Mouse (Mus musculus): ENCODE measurements around the gene Tmem150c. TPM values are rescaled to one million over a fixed set of nuclear protein-coding genes. Genes with fewer than 3 reads are reported as not detected.
A peak's percentile ranks its signal among the peaks of the same experiment; 100 is the strongest.

Gene Tmem150c
- polyA plus RNA-seq, 1 experiment, result 23.2 TPM

DNA sequence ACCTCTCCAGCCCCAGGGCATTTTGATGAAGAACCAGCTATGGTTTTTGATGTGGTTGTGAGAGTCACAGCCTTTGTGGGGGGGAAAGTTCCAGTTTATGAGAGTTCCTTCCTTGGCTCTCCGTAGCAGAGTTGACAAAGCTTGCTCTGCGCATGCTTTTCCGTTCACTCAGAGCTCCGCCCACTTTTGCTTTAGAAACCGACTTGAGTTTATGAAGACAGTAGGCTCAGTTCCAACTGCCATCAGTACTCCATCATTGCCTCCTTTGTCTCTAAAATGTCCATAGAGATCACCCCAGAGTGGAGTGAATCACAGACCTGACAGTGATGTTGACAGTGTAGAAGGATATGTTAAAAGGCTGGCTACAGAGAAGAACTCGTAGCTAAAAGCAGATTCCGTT lies 3.8 kb upstream of the Tmem150c start:
- DNase-seq (ENCODE audit: low read depth), result peak; percentile 33
- no peak for TF ChIP-seq POLR2A (IDR thresholded peaks at IDR 0.05; ENCODE audit: borderline replicate concordance, extremely low read depth, insufficient read depth, insufficient read length, poor library complexity, severe bottlenecking)
- no peak for TF ChIP-seq CTCF (IDR thresholded peaks at IDR 0.05; ENCODE audit: borderline replicate concordance, extremely low read depth, insufficient read depth, insufficient read length)

GRCm38 (mm10) chr5:100162857-100163256 lies 3.2 kb upstream of the Tmem150c start:
- DNase-seq (ENCODE audit: low read depth), result no peak
- TF ChIP-seq POLR2A (IDR thresholded peaks at IDR 0.05; ENCODE audit: borderline replicate concordance, extremely low read depth, insufficient read depth, insufficient read length, poor library complexity, severe bottlenecking), result no peak

DNA sequence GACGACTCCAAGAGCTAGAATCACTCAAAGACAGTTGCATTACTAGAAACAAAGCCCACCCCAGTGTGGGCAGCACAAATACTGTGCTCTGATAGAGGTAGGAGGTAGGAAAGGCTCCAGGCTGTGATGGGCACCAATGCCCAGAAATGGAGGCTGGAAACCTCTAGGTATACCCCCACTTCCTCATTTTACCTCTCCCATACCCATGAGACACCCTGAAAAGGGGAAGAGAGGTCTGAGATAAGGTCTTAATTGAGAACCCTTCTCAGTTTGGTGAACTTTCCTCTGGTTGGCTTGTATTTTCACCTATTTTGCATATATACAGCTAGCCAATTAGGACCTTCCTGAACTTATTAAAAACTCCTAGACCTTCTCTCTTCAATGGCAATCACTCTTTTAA lies 2.4 kb upstream of the Tmem150c start:
- no peak for DNase-seq (ENCODE audit: low read depth)
- TF ChIP-seq POLR2A (IDR thresholded peaks at IDR 0.05; ENCODE audit: borderline replicate concordance, extremely low read depth, insufficient read depth, insufficient read length, poor library complexity, severe bottlenecking) (no peak), CTCF (IDR thresholded peaks at IDR 0.05; ENCODE audit: borderline replicate concordance, extremely low read depth, insufficient read depth, insufficient read length) (no peak)

- peak; percentile 56 for DNase-seq (ENCODE audit: low read depth)
Measured at GRCm38 (mm10) chr5:100158791-100159637, 594 bp downstream of the Tmem150c start.

DNA sequence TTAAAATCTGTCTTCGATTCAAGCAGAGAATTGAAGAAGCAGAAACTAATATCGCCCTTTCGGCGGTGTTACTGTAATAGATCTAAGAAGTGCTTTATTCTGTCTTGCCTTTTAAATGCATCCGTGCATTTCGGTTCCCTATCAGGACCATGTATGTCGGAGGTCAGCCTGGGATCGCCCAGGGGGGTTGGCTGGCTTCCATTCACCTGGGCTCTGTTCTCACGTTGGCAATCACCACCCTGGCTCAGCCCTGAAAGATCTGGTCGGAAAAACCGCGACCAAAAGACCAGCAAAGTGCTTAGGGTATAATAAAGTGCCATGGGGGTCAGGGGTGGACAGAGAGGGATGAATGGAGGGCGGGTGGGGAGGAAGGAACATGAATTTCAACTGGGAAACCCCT lies 1.3 kb downstream of the Tmem150c start:
- TF ChIP-seq POLR2A (IDR thresholded peaks at IDR 0.05; ENCODE audit: borderline replicate concordance, extremely low read depth, insufficient read depth, insufficient read length, poor library complexity, severe bottlenecking), result no peak
- no peak for TF ChIP-seq CTCF (IDR thresholded peaks at IDR 0.05; ENCODE audit: borderline replicate concordance, extremely low read depth, insufficient read depth, insufficient read length)
- peak; percentile 20 for DNase-seq (ENCODE audit: low read depth)

More at GRCm38 (mm10) chr5:100158791-100159637, 594 bp downstream of the Tmem150c start:
- TF ChIP-seq CTCF (IDR thresholded peaks at IDR 0.05; ENCODE audit: borderline replicate concordance, extremely low read depth, insufficient read depth, insufficient read length), result no peak
- TF ChIP-seq POLR2A (IDR thresholded peaks at IDR 0.05; ENCODE audit: borderline replicate concordance, extremely low read depth, insufficient read depth, insufficient read length, poor library complexity, severe bottlenecking), result 0 out of 2 replicates have a peak, but pooled peaks have one; percentile 13

DNA sequence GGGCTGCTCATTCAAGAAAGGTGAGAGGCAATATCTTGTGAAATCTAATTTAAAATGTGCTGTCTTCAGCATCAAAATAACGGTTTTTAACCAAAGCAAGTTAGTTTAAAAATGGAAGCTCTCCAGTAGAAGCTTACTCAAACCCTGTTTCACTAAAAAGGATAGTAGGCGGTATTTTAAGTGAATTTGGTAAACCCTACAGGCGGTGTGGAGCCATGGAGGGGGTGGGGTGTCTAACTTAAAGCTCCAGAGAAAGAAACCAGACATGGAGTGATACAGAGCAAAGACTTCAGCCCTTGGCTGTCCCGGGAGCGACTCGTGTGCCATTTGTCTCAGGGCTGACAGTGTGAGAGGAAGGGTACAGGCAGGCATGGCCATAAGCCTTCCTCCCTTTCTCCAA lies 4.0 kb downstream of the Tmem150c start:
- DNase-seq (ENCODE audit: low read depth), result no peak
- no peak for TF ChIP-seq CTCF (IDR thresholded peaks at IDR 0.05; ENCODE audit: borderline replicate concordance, extremely low read depth, insufficient read depth, insufficient read length)
- no peak for TF ChIP-seq POLR2A (IDR thresholded peaks at IDR 0.05; ENCODE audit: borderline replicate concordance, extremely low read depth, insufficient read depth, insufficient read length, poor library complexity, severe bottlenecking)

DNA sequence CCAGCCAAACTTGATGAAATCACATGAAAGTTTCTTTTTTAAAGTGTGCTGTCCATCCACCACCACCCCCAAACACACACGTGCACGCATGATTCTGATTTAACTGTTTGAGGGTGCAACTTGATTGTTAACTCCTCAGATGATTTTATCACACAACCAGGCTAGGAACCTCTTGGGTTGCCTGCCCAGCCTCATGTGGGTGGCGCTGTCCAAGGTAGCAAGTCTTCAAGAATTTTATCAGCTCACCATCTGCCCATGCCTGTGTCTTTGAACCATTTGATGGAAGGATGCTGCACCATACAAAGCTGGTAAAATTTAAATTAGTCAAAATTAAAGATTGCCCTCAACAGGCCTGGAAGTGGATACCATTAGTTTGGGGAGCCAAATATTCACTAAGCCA lies 9.6 kb downstream of the Tmem150c start:
- TF ChIP-seq POLR2A (IDR thresholded peaks at IDR 0.05; ENCODE audit: borderline replicate concordance, extremely low read depth, insufficient read depth, insufficient read length, poor library complexity, severe bottlenecking), result no peak
- TF ChIP-seq CTCF (IDR thresholded peaks at IDR 0.05; ENCODE audit: borderline replicate concordance, extremely low read depth, insufficient read depth, insufficient read length), result no peak

DNA sequence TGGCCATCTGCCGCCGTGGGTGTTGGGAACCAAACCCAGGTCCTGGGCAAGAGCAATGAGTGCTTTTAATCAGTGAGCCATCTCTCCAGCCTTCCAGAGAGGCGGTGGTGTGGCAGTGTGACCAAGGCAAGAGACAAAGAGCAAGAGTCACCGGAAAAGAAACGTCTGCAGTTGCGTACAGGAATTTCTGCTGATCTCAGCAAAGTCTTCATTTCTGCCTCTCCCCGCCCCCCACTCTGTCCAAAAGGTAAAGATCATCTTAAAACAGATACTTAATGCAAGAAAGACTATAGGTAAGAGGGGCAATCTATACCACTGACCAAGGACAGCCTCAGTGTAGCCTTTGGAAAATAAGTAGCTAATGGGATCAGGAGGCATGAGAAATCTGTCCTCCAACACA lies 14.8 kb downstream of the Tmem150c start:
- TF ChIP-seq CTCF (IDR thresholded peaks at IDR 0.05; ENCODE audit: borderline replicate concordance, extremely low read depth, insufficient read depth, insufficient read length) (no peak), POLR2A (IDR thresholded peaks at IDR 0.05; ENCODE audit: borderline replicate concordance, extremely low read depth, insufficient read depth, insufficient read length, poor library complexity, severe bottlenecking) (no peak)
- no peak for DNase-seq (ENCODE audit: low read depth)

More for the DNA sequence above, 9.6 kb downstream of the Tmem150c start:
- DNase-seq (ENCODE audit: low read depth), result no peak

- DNase-seq (ENCODE audit: low read depth), result no peak
- TF ChIP-seq CTCF (IDR thresholded peaks at IDR 0.05; ENCODE audit: borderline replicate concordance, extremely low read depth, insufficient read depth, insufficient read length), result no peak
- TF ChIP-seq POLR2A (IDR thresholded peaks at IDR 0.05; ENCODE audit: borderline replicate concordance, extremely low read depth, insufficient read depth, insufficient read length, poor library complexity, severe bottlenecking), result no peak
Measured at GRCm38 (mm10) chr5:100127283-100127682, 32.3 kb downstream of the Tmem150c start.

DNA sequence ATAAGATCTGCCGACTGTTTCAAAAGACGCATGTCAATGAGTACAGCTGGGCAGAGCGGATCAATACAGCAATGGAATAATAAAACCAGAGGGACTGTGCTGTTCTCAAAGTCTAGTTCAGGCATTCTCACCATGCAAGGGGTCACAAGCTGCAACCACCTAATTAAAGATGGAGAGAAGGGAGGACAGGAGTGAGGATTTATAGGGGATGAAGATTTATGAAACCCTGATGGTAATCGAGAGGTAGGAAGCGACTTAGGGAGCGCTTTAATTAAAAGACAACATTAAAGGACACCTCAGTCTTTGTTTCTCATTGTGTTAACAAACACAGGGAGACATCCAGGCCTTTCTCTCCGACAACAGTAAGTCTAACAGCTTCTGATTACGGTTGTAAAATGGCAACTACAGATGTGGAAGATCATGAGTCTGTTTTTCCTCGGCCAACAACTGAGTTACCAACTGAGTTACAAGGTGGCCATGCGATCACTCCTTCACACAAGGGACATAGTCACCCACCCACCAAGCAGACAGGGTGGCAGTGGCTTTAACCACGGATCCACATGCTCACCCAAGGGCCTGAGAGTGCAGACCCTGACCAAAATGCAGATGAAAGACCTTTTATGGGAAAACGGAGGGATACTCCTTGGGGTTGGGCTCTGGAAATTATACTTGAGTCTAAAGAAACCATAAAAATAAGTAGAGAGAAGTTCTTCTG lies 34.0 kb downstream of the Tmem150c start:
- TF ChIP-seq CTCF (IDR thresholded peaks at IDR 0.05; ENCODE audit: borderline replicate concordance, extremely low read depth, insufficient read depth, insufficient read length) (no peak), POLR2A (IDR thresholded peaks at IDR 0.05; ENCODE audit: borderline replicate concordance, extremely low read depth, insufficient read depth, insufficient read length, poor library complexity, severe bottlenecking) (no peak)
- DNase-seq (ENCODE audit: low read depth), result no peak

GRCm38 (mm10) chr5:100124530-100124929 lies 35.1 kb downstream of the Tmem150c start:
- DNase-seq (ENCODE audit: low read depth), result no peak
- no peak for TF ChIP-seq POLR2A (IDR thresholded peaks at IDR 0.05; ENCODE audit: borderline replicate concordance, extremely low read depth, insufficient read depth, insufficient read length, poor library complexity, severe bottlenecking)
- no peak for TF ChIP-seq CTCF (IDR thresholded peaks at IDR 0.05; ENCODE audit: borderline replicate concordance, extremely low read depth, insufficient read depth, insufficient read length)

Data from brain, embryonic 14.5 days (tissue).